Mouse (Mus musculus): Measurements from ENCODE around the gene Csnk2a1.

GRCm38 (mm10) chr2:152197301-152197712 is 29.3 kb upstream of the Csnk2a1 start:
- TF ChIP-seq CTCF (IDR thresholded peaks at IDR 0.05; ENCODE audit: borderline replicate concordance, extremely low read depth, insufficient read depth, insufficient read length) = peak; percentile 88
- no peak for TF ChIP-seq POLR2A (IDR thresholded peaks at IDR 0.05; ENCODE audit: borderline replicate concordance, extremely low read depth, insufficient read depth, insufficient read length, poor library complexity, severe bottlenecking)
